Mouse (Mus musculus): ENCODE measurements around the gene Ptprn.
"Not testable (repeated sequence)": the region's sequence is repeated elsewhere in the genome, so short reads cannot be mapped to it uniquely, and the experiment has no call there.

Gene Ptprn

DNA sequence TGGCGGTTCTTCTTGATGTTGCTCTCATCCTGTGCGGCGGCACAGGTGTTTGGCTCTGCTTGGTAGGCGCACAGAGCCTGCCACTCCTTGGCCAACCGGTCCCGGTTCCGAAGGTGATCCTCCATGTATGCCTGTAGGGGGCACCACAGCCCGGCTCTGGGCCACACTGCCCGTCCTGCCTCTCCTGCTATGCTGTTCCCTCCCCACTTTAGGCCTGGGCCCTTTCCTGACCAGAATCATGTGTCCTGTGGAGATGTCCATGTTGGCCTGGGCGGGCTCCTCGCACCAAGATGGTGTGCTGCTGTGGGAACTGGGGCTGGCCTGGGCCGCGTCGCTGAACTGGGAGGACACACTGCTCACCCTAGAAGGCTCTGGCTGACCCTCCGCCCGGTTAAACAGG lies 11.3 kb downstream of the Ptprn start:
- DNase-seq (ENCODE audit: low spot score) = no peak

- no peak for DNase-seq (ENCODE audit: low spot score)
Observed at GRCm38 (mm10) chr1:75252308-75252707, 12.0 kb downstream of the Ptprn start.

DNA sequence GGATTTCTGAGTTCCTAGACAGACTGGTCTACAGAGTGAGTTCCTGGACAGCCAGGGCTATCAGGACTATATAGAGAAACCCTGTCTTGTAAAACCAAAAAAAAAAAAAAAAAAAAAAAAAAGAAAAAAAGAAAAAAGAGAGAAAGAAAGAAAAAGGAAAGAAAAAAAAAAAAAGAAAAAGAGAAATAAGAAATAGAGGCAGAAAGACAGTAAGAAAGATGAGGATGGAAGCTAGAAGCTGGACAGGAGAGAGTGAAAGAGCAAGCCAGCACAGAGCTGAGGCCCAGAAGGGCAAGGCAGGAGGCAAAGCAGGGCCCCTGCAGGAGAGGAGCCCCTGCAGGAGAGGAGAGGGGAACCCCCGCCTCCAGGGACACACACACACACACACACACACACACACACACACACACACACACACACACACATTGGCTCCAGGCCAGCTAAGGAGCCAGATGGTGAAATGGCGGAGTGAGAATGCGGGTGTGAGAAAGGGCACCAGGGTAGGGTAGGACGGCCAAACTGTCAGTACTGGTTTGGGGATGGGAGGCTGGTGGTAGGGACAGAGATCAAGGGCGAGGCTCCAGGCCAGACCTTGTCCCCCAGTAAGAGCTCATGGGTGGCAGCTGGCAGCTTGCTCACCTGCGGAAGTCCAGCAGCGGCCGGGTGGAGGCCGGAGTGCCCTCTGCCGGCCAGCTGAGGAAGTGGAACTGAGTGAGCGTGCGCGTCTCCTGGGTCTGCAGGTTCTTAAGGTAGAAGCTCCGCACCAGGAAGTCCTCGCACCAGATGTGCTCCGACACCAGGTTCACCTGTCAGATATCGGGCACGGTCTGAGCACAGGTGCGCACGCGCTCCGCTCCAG lies 13.0 kb downstream of the Ptprn start:
- peak; percentile 49 for DNase-seq (ENCODE audit: low spot score)

DNA sequence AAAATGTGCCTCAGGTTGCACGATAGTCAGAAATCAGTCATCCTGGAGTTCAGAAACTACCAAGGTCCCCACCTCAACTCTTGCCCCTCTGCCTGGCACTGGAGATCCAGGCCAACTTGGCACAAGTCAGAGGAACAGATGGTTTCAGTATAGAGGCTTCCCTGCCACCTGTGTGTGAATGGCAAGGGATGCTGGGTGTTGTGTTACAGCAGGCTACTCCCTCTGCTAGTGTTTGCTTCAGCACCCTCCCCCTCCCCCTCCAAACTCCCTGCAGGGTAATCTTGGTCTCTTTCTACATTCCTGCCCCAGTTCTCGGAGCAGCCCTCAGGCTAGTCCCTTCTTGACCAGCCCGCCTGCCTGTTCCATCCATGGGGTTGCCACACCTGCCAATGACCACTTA lies 13.8 kb downstream of the Ptprn start:
- no peak for DNase-seq (ENCODE audit: low spot score)

- DNase-seq (ENCODE audit: low spot score) = no peak
Observed at GRCm38 (mm10) chr1:75248041-75248772, 16.1 kb downstream of the Ptprn start.

DNA sequence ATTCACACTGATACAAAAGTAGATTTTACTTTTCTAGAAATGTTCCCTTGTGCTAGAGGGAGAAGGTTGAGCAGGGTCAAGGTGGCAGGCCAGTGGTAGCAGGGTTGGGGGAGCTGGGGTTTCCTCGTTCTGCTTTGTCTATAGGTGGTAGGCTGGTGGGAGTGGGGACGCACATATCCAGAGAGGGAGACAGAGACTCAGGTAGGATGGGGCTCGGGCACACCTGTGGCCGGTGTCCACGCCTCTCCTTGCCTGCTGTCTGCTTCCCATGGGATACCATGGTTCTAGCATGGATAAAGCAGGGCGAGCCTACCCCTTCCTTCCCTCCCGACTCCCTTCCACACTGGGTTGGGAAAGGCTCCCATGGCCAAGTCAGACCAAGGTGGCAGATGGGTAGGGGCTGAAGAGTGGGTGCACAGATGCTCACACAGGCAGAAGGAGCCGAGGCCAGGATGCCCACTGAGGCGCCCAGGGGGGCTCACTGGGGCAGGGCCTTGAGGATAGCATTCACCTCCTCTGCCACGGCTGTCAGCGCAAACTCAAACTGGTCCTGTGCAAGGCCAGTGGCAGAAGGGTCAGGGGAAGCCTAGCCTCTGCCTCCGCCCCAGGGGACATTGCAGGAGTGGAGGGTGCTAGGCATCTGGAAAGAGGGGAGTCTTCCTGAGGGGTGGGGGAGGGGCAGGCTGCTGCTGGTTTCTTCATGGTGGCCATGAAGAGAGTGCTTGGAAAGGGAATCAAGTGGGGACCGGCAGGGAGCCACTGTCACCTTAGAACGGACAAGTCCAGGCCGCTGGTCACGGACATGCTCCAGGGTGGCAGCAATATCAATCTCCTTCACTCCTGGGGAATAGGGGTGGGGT lies 17.0 kb downstream of the Ptprn start:
- no peak for DNase-seq (ENCODE audit: low spot score)

- DNase-seq (ENCODE audit: low spot score) = no peak
Observed at GRCm38 (mm10) chr1:75244836-75245235, 19.5 kb downstream of the Ptprn start.

DNA sequence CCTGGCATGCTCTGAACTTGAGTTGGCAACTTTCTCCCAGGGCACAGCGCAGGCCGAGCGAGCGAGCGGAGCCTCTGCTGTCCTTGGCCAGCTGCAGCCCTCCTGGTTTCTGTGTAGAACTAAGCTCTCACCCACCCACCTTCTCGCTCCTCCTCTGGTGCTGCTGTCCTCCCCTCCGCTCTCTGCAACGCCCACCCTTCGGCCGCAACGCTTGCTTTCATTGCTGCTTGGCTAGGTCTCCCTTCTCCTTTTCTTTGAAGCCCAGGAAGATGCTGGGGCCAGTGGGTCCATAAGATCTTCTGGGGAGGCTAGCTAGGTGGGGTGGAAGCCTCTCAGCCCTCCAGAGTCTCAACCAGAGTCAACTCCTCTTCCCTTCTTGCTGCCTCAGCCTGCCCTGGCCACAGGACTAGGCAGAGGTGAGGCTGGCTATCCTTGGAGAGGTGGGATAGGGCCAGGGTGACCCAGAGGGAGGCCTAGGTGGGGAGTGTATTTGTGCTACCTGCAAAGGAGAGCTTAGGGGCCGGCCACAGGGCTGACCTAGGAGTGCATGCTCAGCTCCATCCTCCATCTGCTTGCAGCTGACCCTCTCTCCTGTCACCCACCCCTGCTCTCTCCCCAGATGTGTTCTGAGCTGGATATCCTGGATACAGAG lies 20.0 kb downstream of the Ptprn start:
- DNase-seq (ENCODE audit: low spot score) = no peak

- DNase-seq (ENCODE audit: low spot score) = no peak
Observed at GRCm38 (mm10) chr1:75243411-75243810, 20.9 kb downstream of the Ptprn start.

- DNase-seq (ENCODE audit: low spot score) = no peak
Observed at GRCm38 (mm10) chr1:75239591-75239990, 24.7 kb downstream of the Ptprn start.

DNA sequence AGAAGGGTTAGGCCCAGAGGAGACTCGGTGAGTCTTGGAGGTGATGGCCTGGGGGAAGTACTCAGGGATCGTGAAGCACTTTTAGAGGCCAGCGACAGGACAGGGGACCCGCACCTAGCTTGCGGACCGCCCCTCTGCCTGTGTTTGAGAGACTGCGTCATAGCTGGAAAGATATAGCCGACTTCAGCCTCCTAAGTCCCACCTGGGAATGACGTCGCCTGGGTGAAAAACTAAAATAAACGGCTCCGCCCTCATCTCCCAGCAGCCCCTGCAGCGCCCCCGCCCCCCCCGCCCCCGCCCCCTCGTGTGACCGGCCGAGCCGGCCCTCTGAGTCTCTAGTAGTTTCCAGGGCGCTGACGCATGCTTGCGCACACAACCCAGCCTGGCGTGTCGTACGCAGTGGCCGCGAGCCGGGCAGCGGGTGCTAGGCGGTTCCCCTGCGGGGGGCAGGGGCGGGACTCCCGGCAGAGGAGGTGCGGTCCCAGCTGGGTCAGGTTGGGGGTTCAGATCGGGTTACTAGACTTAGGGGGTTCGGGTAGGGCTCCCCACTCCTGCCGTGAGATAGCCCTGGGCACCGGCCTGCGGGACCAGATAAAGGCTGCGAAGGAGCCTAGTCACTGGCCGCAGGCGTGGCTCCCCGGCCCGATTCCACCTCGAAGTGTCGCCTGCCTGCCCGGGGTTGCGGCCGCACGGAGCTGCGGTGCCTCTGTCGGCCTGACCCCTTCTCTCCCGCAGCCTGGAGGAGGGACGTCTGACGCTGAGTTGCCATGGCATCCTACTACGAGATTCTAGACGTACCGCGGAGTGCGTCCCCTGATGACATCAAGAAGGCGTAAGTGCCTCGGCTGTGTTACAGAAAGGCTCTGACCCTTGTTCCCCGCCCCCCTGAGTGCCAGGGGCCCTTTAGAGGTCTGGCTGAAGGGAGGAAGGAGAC lies 27.9 kb downstream of the Ptprn start, which contains the start of gene Dnajb2:
Gene Dnajb2 (plus strand): TSS at position 290 of the 934 bp plus-strand sequence.
- peak; percentile 57 for DNase-seq (ENCODE audit: low spot score)

GRCm38 (mm10) chr1:75234606-75235005 lies 29.7 kb downstream of the Ptprn start:
- no peak for DNase-seq (ENCODE audit: low spot score)

DNA sequence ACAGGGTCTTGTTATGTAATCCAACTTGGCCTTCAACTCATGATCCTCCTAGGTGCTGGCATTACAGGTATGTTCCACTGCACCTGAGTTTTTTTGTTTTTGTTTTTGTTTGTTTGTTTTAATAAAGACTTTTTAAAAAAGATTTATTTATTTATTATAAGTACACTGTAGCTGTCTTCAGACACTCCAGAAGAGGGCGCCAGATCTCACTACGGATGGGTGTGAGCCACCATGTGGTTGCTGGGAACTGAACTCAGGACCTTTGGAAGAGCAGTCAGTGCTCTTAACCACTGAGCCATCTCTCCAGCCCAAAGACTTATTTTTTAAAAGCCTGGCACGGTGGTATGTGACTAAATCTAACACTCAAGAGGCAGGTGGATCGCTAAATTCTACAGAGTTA lies 31.8 kb downstream of the Ptprn start:
- not testable (repeated sequence) for DNase-seq (ENCODE audit: low spot score)

DNA sequence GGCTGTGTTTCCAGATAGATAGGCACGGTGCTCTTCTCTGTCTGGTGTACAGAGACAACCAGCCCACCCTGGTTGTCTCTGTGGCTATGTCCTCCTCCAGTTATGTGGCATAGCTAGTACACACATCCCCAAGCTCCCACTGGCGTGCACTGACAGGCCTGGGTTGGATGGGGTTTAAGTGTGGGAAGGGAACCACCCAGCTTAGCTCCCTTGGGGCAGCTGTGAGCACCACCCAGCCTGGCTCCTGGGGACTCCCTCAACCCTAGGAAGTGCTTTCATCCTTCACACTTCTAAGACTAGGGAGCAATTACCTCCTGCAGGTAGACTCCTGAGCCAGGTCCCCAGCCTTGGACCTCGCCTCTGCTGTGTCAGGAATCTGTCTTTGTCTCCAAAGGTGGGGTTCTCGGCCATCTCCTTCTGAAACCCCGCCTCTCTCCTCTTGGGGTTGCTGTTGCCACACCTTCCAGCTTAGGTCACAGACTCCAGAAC lies 32.6 kb downstream of the Ptprn start, which contains the start of gene A630095N17Rik:
Gene A630095N17Rik (minus strand): TSS at position 439 of the 489 bp plus-strand sequence.
- no peak for DNase-seq (ENCODE audit: low spot score)

- no peak for DNase-seq (ENCODE audit: low spot score)
Observed at GRCm38 (mm10) chr1:75231224-75231623, 33.1 kb downstream of the Ptprn start.

GRCm38 (mm10) chr1:75230335-75230994 lies 33.8 kb downstream of the Ptprn start:
- DNase-seq (ENCODE audit: low spot score) = no peak

DNA sequence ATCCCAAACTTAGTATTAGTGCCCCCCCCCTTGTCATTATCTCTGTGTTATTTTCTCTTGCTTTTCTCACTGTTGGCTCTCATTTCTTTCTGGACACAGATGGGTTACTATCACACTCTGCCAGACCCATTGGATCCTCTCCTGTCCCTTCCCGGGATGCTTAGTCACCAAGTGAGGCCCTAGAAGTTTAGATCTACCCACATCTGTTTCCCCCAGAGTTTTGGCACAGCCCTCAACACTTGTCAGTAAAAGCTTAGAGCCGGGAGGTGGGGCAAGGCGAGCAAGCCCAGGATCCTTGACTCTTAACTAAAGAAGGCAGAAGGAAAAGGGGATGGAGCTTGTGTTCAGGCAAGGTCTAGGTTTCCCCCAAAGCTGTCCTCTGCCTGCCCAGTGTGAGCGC lies 35.1 kb downstream of the Ptprn start:
- DNase-seq (ENCODE audit: low spot score) = no peak

DNA sequence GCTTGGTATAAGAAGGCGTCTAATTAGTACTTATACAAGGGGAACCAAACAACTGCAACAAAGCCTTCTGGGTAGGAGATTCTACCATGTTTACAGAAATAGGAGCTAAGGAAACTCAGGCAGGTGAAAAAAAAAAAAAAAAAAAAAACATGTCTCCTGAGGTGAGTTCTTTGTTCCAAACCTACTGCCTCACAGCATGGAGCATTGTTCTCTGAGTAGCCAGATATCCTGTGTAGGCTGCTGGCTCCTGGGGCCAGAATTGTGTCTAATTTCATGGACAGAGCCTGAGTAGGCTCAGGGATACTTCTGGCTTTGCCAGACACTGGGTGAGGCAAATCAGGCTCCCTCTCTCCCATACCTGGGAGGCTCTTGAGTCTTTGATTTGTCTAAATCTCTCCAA lies 36.6 kb downstream of the Ptprn start:
- no peak for DNase-seq (ENCODE audit: low spot score)

- no peak for DNase-seq (ENCODE audit: low spot score)
Observed at GRCm38 (mm10) chr1:75226138-75226537, 38.2 kb downstream of the Ptprn start.

DNA sequence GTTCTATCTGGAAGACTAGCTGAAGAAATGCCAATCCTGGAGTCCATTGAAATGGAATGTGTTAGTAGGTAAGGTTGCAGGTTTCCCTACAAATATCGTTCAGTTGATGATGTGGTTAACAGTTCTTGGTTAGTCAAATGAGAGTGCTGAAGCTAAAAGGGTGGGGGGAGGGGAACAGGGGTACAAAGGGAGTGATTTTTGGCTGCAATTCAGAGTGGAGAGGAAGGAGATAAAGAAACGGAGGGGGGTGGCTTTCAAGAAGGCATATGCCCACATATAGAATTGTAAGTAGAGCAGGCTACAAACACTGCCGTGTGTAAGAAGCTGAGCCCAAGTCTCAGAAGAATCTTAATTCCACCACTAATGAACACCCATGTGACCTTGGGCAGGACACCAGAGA lies 38.8 kb downstream of the Ptprn start:
- DNase-seq (ENCODE audit: low spot score) = no peak
